Mouse (Mus musculus) gastrocnemius, postnatal 14 days (tissue): ENCODE results near the gene Ptpn1. TPM values are rescaled to one million over a fixed set of nuclear protein-coding genes. Genes with fewer than 3 reads are reported as not detected.
A peak's percentile ranks its signal among the peaks of the same experiment; 100 is the strongest.

Source experiments
- DNase-seq: peaks from one replicate; pipeline ENCODE4 v3.0.0; 2021; ENCODE audit warnings: mixed read lengths
- intact Hi-C: fragments of 180-260 bp; cut with DNase I; formaldehyde crosslinking; loops from one replicate; pipeline ENCODE4 v1.15.1; 2025; ENCODE audit warnings: low total_unique reads
- total RNA-seq, 2 experiments: library from RNA; stranded (reverse); gene quantifications; 2 replicates each; pipeline ENCODE4 v1.2.3; 2021

Ptpn1 gene
- total RNA-seq, 2 experiments from 2014 or later, result 13.9 to 15.6 TPM

- intact Hi-C loops, result no loop called here
- no peak for DNase-seq
Measured at GRCm38 (mm10) chr2:167996672-167997215, 64.9 kb downstream of the Ptpn1 start.

GRCm38 (mm10) chr2:167997562-167997961, 65.7 kb downstream of the Ptpn1 start:
- no peak for DNase-seq
- intact Hi-C loops, result no loop called here

GRCm38 (mm10) chr2:167999145-167999743, 67.4 kb downstream of the Ptpn1 start:
- intact Hi-C loops, result no loop called here
- DNase-seq, result no peak

- no peak for DNase-seq
Measured at GRCm38 (mm10) chr2:168002188-168002587, 70.3 kb downstream of the Ptpn1 start.

GRCm38 (mm10) chr2:168002884-168003283, 71.0 kb downstream of the Ptpn1 start:
- no peak for DNase-seq
- intact Hi-C loops, result loop anchor here (10.0 kb wide), 1 partner anchor 318 kb away; the partner anchor contains the start of genes Cebpb and Tmem189

More at GRCm38 (mm10) chr2:168002188-168002587, 70.3 kb downstream of the Ptpn1 start:
- intact Hi-C loops, result loop anchor here (10.0 kb wide), 1 partner anchor 317 kb away; the partner anchor contains the start of genes Cebpb and Tmem189

- intact Hi-C loops, result loop anchor here (10.0 kb wide), 1 partner anchor 319 kb away; the partner anchor contains the start of genes Cebpb and Tmem189
Measured at GRCm38 (mm10) chr2:168003431-168003830, 71.6 kb downstream of the Ptpn1 start.

GRCm38 (mm10) chr2:168004369-168004768, 72.5 kb downstream of the Ptpn1 start:
- intact Hi-C loops, result loop anchor here (10.0 kb wide), 1 partner anchor 320 kb away; the partner anchor contains the start of genes Cebpb and Tmem189
- no peak for DNase-seq

More at GRCm38 (mm10) chr2:168003431-168003830, 71.6 kb downstream of the Ptpn1 start:
- DNase-seq, result no peak

GRCm38 (mm10) chr2:168005005-168005404, 73.1 kb downstream of the Ptpn1 start:
- intact Hi-C loops, result loop anchor here (10.0 kb wide), 1 partner anchor 320 kb away; the partner anchor contains the start of genes Cebpb and Tmem189
- DNase-seq, result no peak

GRCm38 (mm10) chr2:168005616-168006015, 73.8 kb downstream of the Ptpn1 start:
- DNase-seq, result no peak
- intact Hi-C loops, result loop anchor here (10.0 kb wide), 1 partner anchor 321 kb away; the partner anchor contains the start of genes Cebpb and Tmem189

GRCm38 (mm10) chr2:168006489-168006888, 74.6 kb downstream of the Ptpn1 start:
- intact Hi-C loops, result loop anchor here (10.0 kb wide), 1 partner anchor 322 kb away; the partner anchor contains the start of genes Cebpb and Tmem189
- DNase-seq, result no peak

- no peak for DNase-seq
- intact Hi-C loops, result loop anchor here (10.0 kb wide), 1 partner anchor 323 kb away; the partner anchor contains the start of genes Cebpb and Tmem189
Measured at GRCm38 (mm10) chr2:168008132-168008531, 76.3 kb downstream of the Ptpn1 start.

GRCm38 (mm10) chr2:168009936-168010668, 78.2 kb downstream of the Ptpn1 start, which contains the start of gene Ripor3:
TSS of gene Ripor3 (minus strand) at chr2:168010618.
- intact Hi-C loops, result loop anchor here (10.0 kb wide), 1 partner anchor 325 kb away; the partner anchor contains the start of genes Cebpb and Tmem189
- DNase-seq, result peak; percentile 84

- DNase-seq, result no peak
- intact Hi-C loops, result no loop called here
Measured at GRCm38 (mm10) chr2:168010893-168011292, 79.0 kb downstream of the Ptpn1 start.

- intact Hi-C loops, result no loop called here
- DNase-seq, result peak; percentile 75
Measured at GRCm38 (mm10) chr2:168016951-168017391, 85.1 kb downstream of the Ptpn1 start.

GRCm38 (mm10) chr2:168019201-168019715, 87.4 kb downstream of the Ptpn1 start:
- peak; percentile 78 for DNase-seq
- intact Hi-C loops, result no loop called here

- intact Hi-C loops, result no loop called here
- no peak for DNase-seq
Measured at GRCm38 (mm10) chr2:168023763-168024402, 92.0 kb downstream of the Ptpn1 start.

GRCm38 (mm10) chr2:168025174-168025573, 93.3 kb downstream of the Ptpn1 start:
- peak; percentile 71 for DNase-seq
- intact Hi-C loops, result no loop called here

GRCm38 (mm10) chr2:168025882-168026281, 94.0 kb downstream of the Ptpn1 start:
- no peak for DNase-seq
- intact Hi-C loops, result no loop called here

- intact Hi-C loops, result no loop called here
- DNase-seq, result no peak
Measured at GRCm38 (mm10) chr2:168026467-168026866, 94.6 kb downstream of the Ptpn1 start.
